Comparison of ENCODE assay signal across 32 mouse cellular contexts in genomic region chr3:121715336-121715735, GRCm38 (mm10). TPM values are rescaled to one million over a fixed set of nuclear protein-coding genes. Genes with fewer than 3 reads are reported as not detected.
DNase-seq lines count a peak whose midpoint lies in the region; ATAC-seq and TF ChIP-seq lines count a peak whose summit lies in the region.
"Had no signal": no experiment of that assay in that cellular context is flagged by ENCODE, and none has a peak within 500 bp of the region (broad histone marks: within the 10 kb centered on the region; RNA-seq: fewer than 3 reads in every experiment).

No protein-coding gene starts in this region.

- no peak for ATAC-seq in hindbrain, postnatal 0 days
- no peak for ATAC-seq in hindbrain, embryonic 11.5 days (ENCODE audit: low FRiP score)
- 0 out of 2 replicates have a peak, but pooled peaks have one; percentile 46 for ATAC-seq in neural tube, embryonic 14.5 days (ENCODE audit: low read depth)
- ATAC-seq: activated CD4-positive, CD25-positive, alpha-beta regulatory T cell, adult 4 months; forebrain, embryonic 16.5 days; inflammation-experienced regulatory T-cells, adult 6 months; intestine, embryonic 16.5 days had no signal

- H3K4me2 ChIP-seq in hindbrain, postnatal 0 days (ENCODE audit: low read depth, low read length): no peak overlapping the region
- no peak overlapping the region for H3K4me2 ChIP-seq in hindbrain, embryonic 11.5 days (replicated peaks; ENCODE audit: low read depth, low read length)
- no peak overlapping the region for H3K4me2 ChIP-seq in neural tube, embryonic 14.5 days (ENCODE audit: low read depth, low read length)
- H3K4me2 ChIP-seq: embryonic facial prominence, embryonic 13.5 days; forebrain, embryonic 12.5 days; heart, embryonic 12.5 days; heart, embryonic 15.5 days; hindbrain, embryonic 13.5 days had no signal

- TF ChIP-seq POLR2A in cerebellum, adult 2 months (IDR thresholded peaks at IDR 0.05; ENCODE audit: borderline replicate concordance, insufficient read depth, low read length): no peak

- no peak overlapping the region for H3K9ac ChIP-seq in hindbrain, postnatal 0 days (replicated peaks; ENCODE audit: low read length)
- no peak overlapping the region for H3K9ac ChIP-seq in hindbrain, embryonic 11.5 days (ENCODE audit: low read depth, low read length)
- no peak overlapping the region for H3K9ac ChIP-seq in neural tube, embryonic 14.5 days (replicated peaks; ENCODE audit: low read depth, low read length)
- H3K9ac ChIP-seq: embryonic facial prominence, embryonic 13.5 days; forebrain, embryonic 12.5 days; heart, embryonic 12.5 days; heart, embryonic 15.5 days; hindbrain, embryonic 13.5 days had no signal

- H3K36me3 ChIP-seq in hindbrain, postnatal 0 days (ENCODE audit: insufficient read depth, low read length): no peaks in the 10 kb centered on the region
- H3K36me3 ChIP-seq in hindbrain, embryonic 11.5 days (ENCODE audit: control insufficient read depth, insufficient read depth, low read length): no peaks in the 10 kb centered on the region
- no peaks in the 10 kb centered on the region for H3K36me3 ChIP-seq in neural tube, embryonic 14.5 days (ENCODE audit: control insufficient read depth, insufficient read depth, low read length)
- H3K36me3 ChIP-seq: embryonic facial prominence, embryonic 10.5 days; embryonic facial prominence, embryonic 13.5 days; forebrain, embryonic 12.5 days; heart, embryonic 12.5 days; heart, embryonic 15.5 days; hindbrain, embryonic 13.5 days had no signal

- H3K27me3 ChIP-seq in cerebellum, adult 2 months (ENCODE audit: control insufficient read depth, insufficient read depth, low read length): no peaks in the 10 kb centered on the region; the same call in 1 of the 2 replicates
- no peaks in the 10 kb centered on the region for H3K27me3 ChIP-seq in hindbrain, postnatal 0 days (ENCODE audit: insufficient read depth, low read length)
- H3K27me3 ChIP-seq in hindbrain, embryonic 11.5 days (ENCODE audit: control insufficient read depth, insufficient read depth, low read length): no peaks in the 10 kb centered on the region
- no peaks in the 10 kb centered on the region for H3K27me3 ChIP-seq in neural tube, embryonic 14.5 days (ENCODE audit: control insufficient read depth, insufficient read depth, low read length)
- H3K27me3 ChIP-seq: embryonic facial prominence, embryonic 13.5 days; forebrain, embryonic 12.5 days; heart, embryonic 15.5 days; hindbrain, embryonic 13.5 days had no signal

- H3K4me1 ChIP-seq in cerebellum, adult 2 months (ENCODE audit: control insufficient read depth, insufficient read depth, low read length): no peaks in the 10 kb centered on the region
- H3K4me1 ChIP-seq in hindbrain, postnatal 0 days (ENCODE audit: insufficient read depth, low read length): no peaks in the 10 kb centered on the region
- no peaks in the 10 kb centered on the region for H3K4me1 ChIP-seq in hindbrain, embryonic 11.5 days (replicated peaks; ENCODE audit: control insufficient read depth, insufficient read depth, low read length)
- no peaks in the 10 kb centered on the region for H3K4me1 ChIP-seq in neural tube, embryonic 14.5 days (ENCODE audit: control insufficient read depth, insufficient read depth, low read length)

- no peak overlapping the region for H3K4me3 ChIP-seq in cerebellum, adult 2 months (replicated peaks; ENCODE audit: insufficient read depth, low read depth, low read length)
- H3K4me3 ChIP-seq in hindbrain, postnatal 0 days (ENCODE audit: low read length): no peak overlapping the region
- H3K4me3 ChIP-seq in hindbrain, embryonic 11.5 days (ENCODE audit: low read depth, low read length): no peak overlapping the region
- no peak overlapping the region for H3K4me3 ChIP-seq in neural tube, embryonic 14.5 days (ENCODE audit: low read depth, low read length)
- H3K4me3 ChIP-seq: embryonic facial prominence, embryonic 10.5 days; embryonic facial prominence, embryonic 13.5 days; erythroblast, embryonic 14.5 days; forebrain, embryonic 12.5 days; heart, embryonic 12.5 days; heart, embryonic 15.5 days; hindbrain, embryonic 13.5 days had no signal

- DNase-seq in cerebellum, adult 2 months: no peak
- DNase-seq in cerebellum, adult 9-10 months: no peak
- DNase-seq in hindbrain, postnatal 0 days (ENCODE audit: low spot score): no peak
- no peak for DNase-seq in hindbrain, embryonic 11.5 days (ENCODE audit: low spot score)
- no peak for DNase-seq in neural tube, embryonic 10.5 days (ENCODE audit: extremely low spot score, low spot score)
- DNase-seq in embryo, embryonic 11 days: no peak
- DNase-seq: adrenal gland, postnatal 10 days; adrenal gland, postnatal 36 days; cerebellum, adult 11 months; cerebellum, adult 8-10 months; cerebellum, postnatal 14 days; gastrocnemius, postnatal 10 days; gastrocnemius, postnatal 36 days; heart, postnatal 10 days had no signal

- no peak for TF ChIP-seq CTCF in cerebellum, adult 2 months (IDR thresholded peaks at IDR 0.05; ENCODE audit: borderline replicate concordance, insufficient read depth, low read depth, low read length)
- no peak for TF ChIP-seq CTCF in hindbrain, postnatal 0 days (IDR thresholded peaks at IDR 0.05; ENCODE audit: low read depth)

- no peaks in the 10 kb centered on the region for H3K9me3 ChIP-seq in hindbrain, postnatal 0 days (ENCODE audit: low read length)
- no peaks in the 10 kb centered on the region for H3K9me3 ChIP-seq in hindbrain, embryonic 11.5 days (ENCODE audit: control insufficient read depth, low read length)
- no peaks in the 10 kb centered on the region for H3K9me3 ChIP-seq in neural tube, embryonic 14.5 days (ENCODE audit: control insufficient read depth, low read length)
- H3K9me3 ChIP-seq: embryonic facial prominence, embryonic 10.5 days; embryonic facial prominence, embryonic 13.5 days; forebrain, embryonic 12.5 days; heart, embryonic 12.5 days; heart, embryonic 15.5 days; hindbrain, embryonic 13.5 days had no signal

- peak overlapping the region; percentile 59; the same call in 1 of the 2 replicates for H3K27ac ChIP-seq in cerebellum, adult 2 months (ENCODE audit: insufficient read depth, low read length)
- H3K27ac ChIP-seq in hindbrain, postnatal 0 days: peak overlapping the region; percentile 60; the same call in 1 of the 2 replicates
- H3K27ac ChIP-seq in hindbrain, embryonic 11.5 days (ENCODE audit: low read depth, low read length): no peak overlapping the region
- no peak overlapping the region for H3K27ac ChIP-seq in neural tube, embryonic 14.5 days (ENCODE audit: low read depth, low read length)
- H3K27ac ChIP-seq: embryonic facial prominence, embryonic 10.5 days; embryonic facial prominence, embryonic 13.5 days; forebrain, embryonic 12.5 days; heart, embryonic 15.5 days; hindbrain, embryonic 13.5 days had no signal

RNA-seq across cellular contexts. Expression of gene F3, which starts 8.0 kb away (rescaled TPM):
- polyA plus RNA-seq in cerebellum, adult 2 months (2012; rRNA removed): 56.6 and 66.9 TPM in 2 replicates
- total RNA-seq in hindbrain, postnatal 0 days (2014; rRNA removed): 12.0 and 16.1 TPM in 2 replicates
- 15.2 and 18.9 TPM in 2 replicates for polyA plus RNA-seq in hindbrain, postnatal 0 days (2015; fragmentation: Nextera tagmentation; extraction: Ambion mirVana)
- polyA plus RNA-seq in hindbrain, embryonic 11.5 days (2014; fragmentation: Nextera tagmentation; extraction: Ambion mirVana): 11.7 and 13.6 TPM in 2 replicates
- 7.1 and 7.8 TPM in 2 replicates for polyA plus RNA-seq in neural tube, embryonic 14.5 days (2014; fragmentation: Nextera tagmentation; extraction: Ambion mirVana)
- polyA plus RNA-seq: activated CD4-positive, CD25-positive, alpha-beta regulatory T cell, adult 4 months; erythroblast, embryonic 14.5 days had no signal

RNA-seq across cellular contexts. Expression of gene 4930432M17Rik, which starts 44.8 kb away (rescaled TPM):
- polyA plus RNA-seq in cerebellum, adult 2 months (2012; rRNA removed): not detected in 2 replicates
- not detected in 2 replicates for total RNA-seq in hindbrain, postnatal 0 days (2014; rRNA removed)
- polyA plus RNA-seq in hindbrain, postnatal 0 days (2015; fragmentation: Nextera tagmentation; extraction: Ambion mirVana): not detected in 2 replicates
- not detected in 2 replicates for polyA plus RNA-seq in hindbrain, embryonic 11.5 days (2014; fragmentation: Nextera tagmentation; extraction: Ambion mirVana)
- polyA plus RNA-seq in neural tube, embryonic 14.5 days (2014; fragmentation: Nextera tagmentation; extraction: Ambion mirVana): not detected in 2 replicates
- total RNA-seq: adrenal gland, postnatal 10 days; adrenal gland, postnatal 36 days; ES-E14; gastrocnemius, adult 18-20 months; gastrocnemius, postnatal 10 days; gastrocnemius, postnatal 36 days; granulocyte monocyte progenitor cell, adult 5-6 weeks; heart, adult 8-10 months; heart, postnatal 10 days; hematopoietic stem cell, adult 5-6 weeks had no signal
- polyA plus RNA-seq: activated CD4-positive, CD25-positive, alpha-beta regulatory T cell, adult 4 months; embryonic facial prominence, embryonic 10.5 days; embryonic facial prominence, embryonic 13.5 days; erythroblast, embryonic 14.5 days; forebrain, embryonic 12.5 days; forebrain, embryonic 16.5 days; heart, embryonic 12.5 days; heart, embryonic 15.5 days; hindbrain, embryonic 13.5 days; hindbrain, embryonic 16.5 days; inflammation-experienced regulatory T-cells, adult 6 months; intestine, embryonic 16.5 days had no signal

Comparison
In these comparisons a context has a peak if more than half of its experiments do, and no peak if none do; other contexts are left out.
1. H3K27ac ChIP-seq: peak in cerebellum, adult 2 months (single experiment) and hindbrain, postnatal 0 days (single experiment); none in hindbrain, embryonic 11.5 days (single experiment) and neural tube, embryonic 14.5 days (single experiment).